Mouse (Mus musculus): ENCODE results near the gene Psmd1.

Psmd1 gene

GRCm38 (mm10) chr1:86160479-86160878, 96.3 kb downstream of the Psmd1 start:
- no peak for DNase-seq

GRCm38 (mm10) chr1:86161061-86161460, 96.9 kb downstream of the Psmd1 start:
- DNase-seq = no peak

GRCm38 (mm10) chr1:86174602-86175001, 110.4 kb downstream of the Psmd1 start:
- DNase-seq = no peak

- DNase-seq = no peak
These were observed 111.9 kb downstream of the Psmd1 start for GRCm38 (mm10) chr1:86176066-86176465.

- peak; percentile 72 to 77 for DNase-seq
These were observed 114.5 kb downstream of the Psmd1 start for GRCm38 (mm10) chr1:86178462-86179253.

GRCm38 (mm10) chr1:86182004-86182709, 118.0 kb downstream of the Psmd1 start:
- DNase-seq = no peak

GRCm38 (mm10) chr1:86183577-86184263, 119.5 kb downstream of the Psmd1 start:
- no peak for DNase-seq

- DNase-seq = no peak
These were observed 122.6 kb downstream of the Psmd1 start for GRCm38 (mm10) chr1:86186762-86187161.

GRCm38 (mm10) chr1:86187856-86188255, 123.7 kb downstream of the Psmd1 start:
- DNase-seq = no peak

- no peak for DNase-seq
These were observed 124.1 kb downstream of the Psmd1 start for GRCm38 (mm10) chr1:86188271-86188670.

Measured in thymus, postnatal 36 days (tissue).